Mouse (Mus musculus): ENCODE data around the gene Cldn19. TPM values are rescaled to one million over a fixed set of nuclear protein-coding genes. Genes with fewer than 3 reads are reported as not detected.
A peak's percentile ranks its signal among the peaks of the same experiment; 100 is the strongest.

Cldn19 gene
- polyA plus RNA-seq, 1 experiment from 2014 or later, result not detected

DNA sequence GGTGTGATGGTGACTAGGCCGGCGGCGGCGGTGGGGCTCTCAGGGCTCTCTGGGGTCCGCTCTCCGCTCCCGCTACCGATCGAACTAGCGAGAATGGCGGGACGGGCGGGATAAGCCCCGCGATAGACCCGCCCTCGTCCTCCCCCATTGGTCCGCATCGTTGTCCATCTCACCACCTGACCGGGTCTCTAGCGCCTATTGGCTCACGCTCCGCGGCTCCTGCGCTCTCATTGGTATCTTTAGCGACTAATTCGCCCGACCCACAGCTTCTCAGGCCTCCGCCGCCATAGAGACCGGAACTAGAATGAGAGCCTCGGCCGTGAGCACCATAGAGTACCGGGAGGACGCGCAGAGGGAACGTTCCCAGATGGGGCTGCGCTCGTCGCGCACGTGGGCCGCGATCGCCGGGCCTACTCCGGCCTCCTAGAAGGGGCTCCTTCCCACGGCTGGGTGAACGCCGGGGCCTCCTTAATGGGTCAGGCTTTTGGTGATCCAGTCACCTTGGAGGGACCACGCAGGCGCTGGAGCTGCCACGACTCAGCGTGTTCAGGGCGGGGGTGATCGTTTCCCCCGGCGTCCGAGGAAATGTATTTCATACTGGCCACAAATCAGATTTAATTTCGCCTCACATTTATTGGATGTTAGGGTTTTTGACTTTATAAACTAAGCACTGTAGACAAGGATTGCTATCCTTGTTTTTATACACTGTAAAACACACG lies 39.4 kb downstream of the Cldn19 start, which contains the start of gene Ybx1:
Gene Ybx1, minus strand, starts transcription at position 190 of the 719 bp plus-strand sequence.
- H3K9me3 ChIP-seq (replicated peaks), result no peaks in the 10 kb centered on the region
- H3K27ac ChIP-seq, result peak within 1 kb of the TSS; percentile 97
- peaks cover 22% of the 10 kb centered on the region for H3K4me1 ChIP-seq
- H3K27me3 ChIP-seq (ENCODE audit: low read depth, poor library complexity, severe bottlenecking), result no peaks in the 10 kb centered on the region
- peak; percentile 96 for DNase-seq (ENCODE audit: low spot score)
- H3K4me3 ChIP-seq, result peak within 1 kb of the TSS; percentile 99
- WGBS, result under 1% methylated on average over 61 of the region's 61 CpGs
- H3K36me3 ChIP-seq, result peaks cover 33% of the 10 kb centered on the region

DNA sequence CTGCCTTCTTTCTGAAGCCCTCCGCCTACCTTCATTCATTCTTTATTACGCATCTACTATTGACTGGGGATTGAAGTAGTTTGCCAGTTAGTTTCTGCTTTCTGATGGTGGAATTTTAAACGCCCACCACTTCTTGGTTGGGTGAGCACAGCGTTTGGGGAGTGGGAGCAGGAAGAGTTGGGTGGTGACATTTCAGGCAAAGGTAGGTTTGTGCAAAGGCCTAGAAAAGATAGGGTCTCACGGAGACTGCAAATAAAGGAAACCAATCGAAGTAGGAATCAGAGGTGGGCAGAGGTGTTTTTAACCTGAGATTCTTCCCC lies 39.9 kb downstream of the Cldn19 start:
- H3K9me3 ChIP-seq (replicated peaks), result no peaks in the 10 kb centered on the region
- no peaks in the 10 kb centered on the region for H3K27me3 ChIP-seq (ENCODE audit: low read depth, poor library complexity, severe bottlenecking)
- peaks cover 28% of the 10 kb centered on the region for H3K36me3 ChIP-seq
- H3K4me3 ChIP-seq, result peak overlapping the region; percentile 99
- 14% methylated on average over 6 of the region's 6 CpGs for WGBS
- peak overlapping the region; percentile 97 for H3K27ac ChIP-seq
- DNase-seq (ENCODE audit: low spot score), result peak; percentile 47
- H3K4me1 ChIP-seq, result peaks cover 22% of the 10 kb centered on the region

DNA sequence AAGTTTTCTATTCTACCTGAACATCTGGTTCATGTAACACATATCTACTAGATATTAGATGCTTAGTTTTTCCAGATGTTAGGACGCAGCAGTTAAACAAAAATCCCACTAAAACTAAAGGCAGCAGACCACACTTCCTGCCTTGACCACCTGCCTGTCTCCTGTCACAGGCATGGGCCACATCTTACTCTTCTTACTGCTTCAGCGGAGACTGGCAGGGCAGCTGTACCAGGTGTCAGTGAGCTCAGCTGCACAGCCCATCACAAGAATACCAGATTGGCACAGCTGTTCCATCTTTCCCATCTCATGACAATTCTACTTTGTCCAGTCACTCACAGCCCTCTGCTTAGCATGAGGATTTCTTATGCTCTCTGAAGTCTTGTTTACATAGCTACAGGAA lies 42.1 kb downstream of the Cldn19 start:
- Histone ChIP-seq H3K4me3 (no peak overlapping the region), H3K27me3 (ENCODE audit: low read depth, poor library complexity, severe bottlenecking) (no peaks in the 10 kb centered on the region), H3K9me3 (replicated peaks) (no peaks in the 10 kb centered on the region), H3K4me1 (peaks cover 11% of the 10 kb centered on the region), H3K27ac (no peak overlapping the region), H3K36me3 (peaks cover 13% of the 10 kb centered on the region)
- WGBS, result 86% methylated on average over 2 of the region's 2 CpGs
- DNase-seq (ENCODE audit: low spot score), result no peak

DNA sequence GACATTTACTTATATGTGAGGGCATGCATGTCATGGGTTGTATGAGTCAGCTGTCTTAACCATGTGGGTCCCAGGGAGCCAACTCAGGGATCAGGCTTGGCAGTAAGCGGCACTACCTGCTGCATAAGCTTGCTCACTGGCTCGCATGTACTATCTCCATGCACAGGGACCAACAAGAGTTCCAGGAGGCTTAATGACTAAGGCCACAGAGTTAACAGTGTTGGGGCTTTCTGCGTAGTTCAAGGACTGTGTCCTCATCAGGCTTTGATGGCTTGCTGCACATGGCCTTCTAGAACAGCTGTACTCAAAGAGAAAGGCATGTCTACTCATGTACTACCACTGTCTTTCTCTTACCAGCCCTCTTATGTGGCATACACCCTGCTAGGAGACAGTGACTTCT lies 45.5 kb downstream of the Cldn19 start:
- Histone ChIP-seq H3K4me3 (no peak overlapping the region), H3K4me1 (peaks cover under 1% of the 10 kb centered on the region; the same call in 1 of the 2 replicates), H3K27ac (no peak overlapping the region), H3K9me3 (replicated peaks) (no peaks in the 10 kb centered on the region), H3K36me3 (peaks cover 23% of the 10 kb centered on the region), H3K27me3 (ENCODE audit: low read depth, poor library complexity, severe bottlenecking) (no peaks in the 10 kb centered on the region)
- no peak for DNase-seq (ENCODE audit: low spot score)
- 92% methylated on average over 3 of the region's 3 CpGs for whole genome bisulfite sequencing

DNA sequence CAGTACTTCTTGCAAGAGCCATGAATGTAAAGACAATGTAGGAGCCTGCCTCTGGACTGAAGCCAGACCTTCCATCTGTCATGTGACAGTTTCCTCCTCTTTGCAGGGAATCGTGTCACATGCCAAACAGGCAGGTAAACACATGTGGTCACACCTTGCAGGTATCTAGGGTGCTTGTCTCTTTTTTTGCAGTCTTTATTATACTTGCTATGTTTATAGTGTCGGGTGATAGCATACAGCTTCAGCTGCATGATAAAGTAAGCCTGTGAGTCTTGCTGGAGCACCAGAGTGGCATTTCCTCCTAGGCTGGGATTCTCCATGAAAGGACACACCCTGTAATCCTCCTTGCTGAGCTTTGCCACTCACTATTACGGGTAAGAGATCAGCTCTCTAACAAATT lies 46.6 kb downstream of the Cldn19 start:
- no peak for DNase-seq (ENCODE audit: low spot score)
- Histone ChIP-seq H3K27ac (no peak overlapping the region), H3K27me3 (ENCODE audit: low read depth, poor library complexity, severe bottlenecking) (no peaks in the 10 kb centered on the region), H3K36me3 (peaks cover 33% of the 10 kb centered on the region), H3K4me3 (no peak overlapping the region), H3K9me3 (replicated peaks) (no peaks in the 10 kb centered on the region), H3K4me1 (no peaks in the 10 kb centered on the region)
- 82% methylated on average over 3 of the region's 3 CpGs for WGBS

DNA sequence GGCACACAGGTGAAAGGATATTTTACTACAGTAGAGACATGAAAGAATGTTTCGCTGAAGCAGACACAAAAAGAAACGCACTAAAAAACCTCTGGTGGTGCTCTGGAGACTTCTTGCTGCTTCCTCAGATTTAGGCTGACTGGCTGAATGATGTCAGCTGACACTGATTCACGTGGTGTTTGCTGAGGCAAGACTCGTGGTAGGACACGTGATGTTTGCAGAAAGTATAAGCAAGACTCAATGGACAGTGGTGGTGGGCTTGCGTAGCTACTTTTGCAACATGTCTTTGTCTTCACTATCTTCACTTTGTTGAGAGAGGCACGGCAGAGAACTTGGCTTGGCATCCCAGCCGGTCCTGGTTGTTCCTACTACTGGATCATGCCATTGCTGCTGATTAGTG lies 48.1 kb downstream of the Cldn19 start:
- Histone ChIP-seq H3K4me3 (no peak overlapping the region), H3K9me3 (replicated peaks) (no peaks in the 10 kb centered on the region), H3K4me1 (no peaks in the 10 kb centered on the region), H3K36me3 (peaks cover 48% of the 10 kb centered on the region), H3K27me3 (ENCODE audit: low read depth, poor library complexity, severe bottlenecking) (no peaks in the 10 kb centered on the region), H3K27ac (no peak overlapping the region)
- 92% methylated on average over 8 of the region's 8 CpGs for WGBS
- no peak for DNase-seq (ENCODE audit: low spot score)

DNA sequence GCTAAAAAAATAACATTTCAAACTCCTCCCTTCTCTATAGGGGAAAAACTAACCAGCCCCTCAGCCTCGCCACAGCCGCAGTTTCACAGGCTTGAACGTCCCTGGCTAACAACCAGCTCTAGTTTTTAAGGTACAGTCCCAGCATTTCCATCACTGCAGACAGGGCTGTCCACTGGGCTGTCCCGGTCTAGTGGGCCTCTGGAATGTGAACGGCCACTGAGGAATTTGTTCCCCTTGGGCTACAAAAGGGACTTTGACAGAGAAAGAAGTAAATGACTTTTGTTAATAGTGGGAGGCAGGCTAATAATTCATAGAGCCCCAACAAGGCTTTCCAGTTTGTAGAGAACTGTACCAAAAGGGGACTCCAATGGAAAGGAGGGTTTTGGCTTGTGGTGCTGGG lies 50.2 kb downstream of the Cldn19 start:
- H3K4me3 ChIP-seq, result no peak overlapping the region
- WGBS, result 78% methylated on average over 5 of the region's 5 CpGs
- H3K9me3 ChIP-seq (replicated peaks), result no peaks in the 10 kb centered on the region
- DNase-seq (ENCODE audit: low spot score), result no peak
- H3K27ac ChIP-seq, result no peak overlapping the region
- H3K4me1 ChIP-seq, result no peaks in the 10 kb centered on the region
- peaks cover 66% of the 10 kb centered on the region for H3K36me3 ChIP-seq
- H3K27me3 ChIP-seq (ENCODE audit: low read depth, poor library complexity, severe bottlenecking), result no peaks in the 10 kb centered on the region

Other genes starting within 250 kb of the Cldn19 start
- gene Slc2a1, start 146.7 kb upstream of the Cldn19 start, polyA plus RNA-seq (2016; fragmentation: Nextera tagmentation; extraction: Ambion mirVana), result 110 and 139 TPM in 2 replicates
- gene Zfp691, start 81.2 kb upstream of the Cldn19 start, polyA plus RNA-seq (2016; fragmentation: Nextera tagmentation; extraction: Ambion mirVana), result 10.1 and 10.3 TPM in 2 replicates
- gene Ermap, start 65.4 kb upstream of the Cldn19 start, polyA plus RNA-seq (2016; fragmentation: Nextera tagmentation; extraction: Ambion mirVana), result 6.8 and 7.7 TPM in 2 replicates
- gene Svbp, start 60.1 kb upstream of the Cldn19 start, polyA plus RNA-seq (2016; fragmentation: Nextera tagmentation; extraction: Ambion mirVana), result 115 and 133 TPM in 2 replicates
- gene Tmem269, start 37.2 kb upstream of the Cldn19 start, polyA plus RNA-seq (2016; fragmentation: Nextera tagmentation; extraction: Ambion mirVana), result not detected in 2 replicates
- gene AU022252, start 22.7 kb upstream of the Cldn19 start, polyA plus RNA-seq (2016; fragmentation: Nextera tagmentation; extraction: Ambion mirVana), result 38.1 and 43.3 TPM in 2 replicates
- 12.7 and 16.0 TPM in 2 replicates for gene P3h1, start 22.5 kb upstream of the Cldn19 start, polyA plus RNA-seq (2016; fragmentation: Nextera tagmentation; extraction: Ambion mirVana)
- gene Ybx1, start 39.2 kb downstream of the Cldn19 start, polyA plus RNA-seq (2016; fragmentation: Nextera tagmentation; extraction: Ambion mirVana), result 1,026 and 1,071 TPM in 2 replicates
- gene Ppih, start 65.1 kb downstream of the Cldn19 start, polyA plus RNA-seq (2016; fragmentation: Nextera tagmentation; extraction: Ambion mirVana), result 152 and 173 TPM in 2 replicates
- gene Ccdc30, start 160.1 kb downstream of the Cldn19 start, polyA plus RNA-seq (2016; fragmentation: Nextera tagmentation; extraction: Ambion mirVana), result 4.7 and 7.0 TPM in 2 replicates
- gene Ppcs, start 167.0 kb downstream of the Cldn19 start, polyA plus RNA-seq (2016; fragmentation: Nextera tagmentation; extraction: Ambion mirVana), result 37.1 and 41.4 TPM in 2 replicates
- gene Zmynd12, start 167.4 kb downstream of the Cldn19 start, polyA plus RNA-seq (2016; fragmentation: Nextera tagmentation; extraction: Ambion mirVana), result 0.20 TPM in 1 of 2 replicates, not detected in the other
- 0.46 and 0.86 TPM in 2 replicates for gene Rimkla, start 237.2 kb downstream of the Cldn19 start, polyA plus RNA-seq (2016; fragmentation: Nextera tagmentation; extraction: Ambion mirVana)

All from limb, embryonic 10.5 days (tissue).